8 mouse cellular contexts compared by ENCODE assay signal in genomic region chr4:74230994-74231393, GRCm38 (mm10). TPM values are rescaled to one million over a fixed set of nuclear protein-coding genes. Genes with fewer than 3 reads are reported as not detected.
DNase-seq lines count a peak whose midpoint lies in the region; ATAC-seq and TF ChIP-seq lines count a peak whose summit lies in the region.

No protein-coding gene starts in this region.

- TF ChIP-seq POLR2A in spleen, adult 2 months (IDR thresholded peaks at IDR 0.05; ENCODE audit: low read depth, low read length), result no peak

- no peak for DNase-seq in spleen, adult 2 months (ENCODE audit: low read depth in 1 of 2, low spot score in 2 of 2)
- no peak for DNase-seq in spleen, adult 18-20 months
- DNase-seq in adrenal gland, postnatal 36 days, result peak; percentile 23 to 26
- no peak for DNase-seq in kidney, postnatal 0 days (ENCODE audit: low spot score)
- no peak for DNase-seq in layer of hippocampus, adult 9-11 months
- DNase-seq in frontal cortex, postnatal 25 days (ENCODE audit: low spot score in 2 of 2), result no peak
- DNase-seq in heart, postnatal 14 days, result no peak

- intact Hi-C loops in heart, postnatal 14 days (cut with DNase I), result no loop called here

- H3K36me3 ChIP-seq in spleen, adult 2 months (ENCODE audit: control insufficient read depth, insufficient read depth, low read length), result no peaks in the 10 kb centered on the region
- H3K36me3 ChIP-seq in kidney, postnatal 0 days (ENCODE audit: insufficient read depth, low read length), result no peaks in the 10 kb centered on the region

- no peak overlapping the region for H3K27ac ChIP-seq in spleen, adult 2 months (ENCODE audit: insufficient read depth, low read length)
- no peak overlapping the region for H3K27ac ChIP-seq in kidney, postnatal 0 days

- no peaks in the 10 kb centered on the region for H3K9me3 ChIP-seq in kidney, postnatal 0 days (replicated peaks; ENCODE audit: low read length)

- H3K27me3 ChIP-seq in spleen, adult 2 months (ENCODE audit: control insufficient read depth, insufficient read depth, low read length), result no peaks in the 10 kb centered on the region
- H3K27me3 ChIP-seq in kidney, postnatal 0 days (ENCODE audit: insufficient read depth, low read length), result no peaks in the 10 kb centered on the region

- no peak overlapping the region for H3K4me2 ChIP-seq in kidney, postnatal 0 days (ENCODE audit: low read length)

- no peak overlapping the region for H3K4me3 ChIP-seq in spleen, adult 2 months (ENCODE audit: extremely low read depth, insufficient read depth, insufficient read length)
- no peak overlapping the region for H3K4me3 ChIP-seq in kidney, postnatal 0 days (replicated peaks; ENCODE audit: low read depth, low read length)

- ATAC-seq in kidney, postnatal 0 days (replicated peaks; ENCODE audit: low FRiP score, low read depth), result peak; percentile 33; the same call in 1 of the 2 replicates
- ATAC-seq in neutrophil, adult 5-6 weeks (ENCODE audit: extremely low read depth, insufficient number of reproducible peaks, low FRiP score, poor library complexity, severe bottlenecking), result peak; percentile 49; the same call in 1 of the 2 replicates

- no peak overlapping the region for H3K9ac ChIP-seq in kidney, postnatal 0 days (ENCODE audit: low read depth, low read length)

- TF ChIP-seq CTCF in spleen, adult 2 months (IDR thresholded peaks at IDR 0.05; ENCODE audit: extremely low read depth, insufficient read depth, insufficient read length, insufficient replicate concordance), result 0 out of 2 replicates have a peak, but pooled peaks have one; percentile 7
- peak; percentile 39; the same call in 1 of the 2 replicates for TF ChIP-seq CTCF in kidney, postnatal 0 days (IDR thresholded peaks at IDR 0.05; ENCODE audit: low read depth)

- no peaks in the 10 kb centered on the region for H3K4me1 ChIP-seq in spleen, adult 2 months (ENCODE audit: control insufficient read depth, insufficient read depth, insufficient read length)
- no peaks in the 10 kb centered on the region for H3K4me1 ChIP-seq in kidney, postnatal 0 days (replicated peaks; ENCODE audit: insufficient read depth, low read length)

- WGBS in spleen, adult 2 months, result 69% methylated on average over 4 of the region's 4 CpGs
- 79% methylated on average over 4 of the region's 4 CpGs for WGBS in kidney, postnatal 0 days

RNA-seq across cellular contexts. Expression of gene Kdm4c, which starts 11.3 kb away (rescaled TPM):
- polyA plus RNA-seq in spleen, adult 2 months (2012; rRNA removed), result 1.5 and 1.7 TPM in 2 replicates
- 10 to 100 TPM; 21.6 to 22.1 TPM for total RNA-seq in adrenal gland, postnatal 36 days (2021)
- 10.3 and 11.3 TPM in 2 replicates for polyA plus RNA-seq in kidney, postnatal 0 days (2015; fragmentation: Nextera tagmentation; extraction: Ambion mirVana)
- total RNA-seq in neutrophil, adult 5-6 weeks (2017), result 58.2 and 64.8 TPM in 2 replicates
- total RNA-seq in heart, postnatal 14 days (2021), result 10 to 100 TPM; 13.9 to 14.2 TPM

Comparison
In these comparisons a context has a peak if more than half of its experiments do, and no peak if none do; other contexts are left out.
1. DNase-seq: peak in adrenal gland, postnatal 36 days (2 of 2); none in spleen, adult 2 months (0 of 2), spleen, adult 18-20 months (0 of 2), kidney, postnatal 0 days (single experiment), layer of hippocampus, adult 9-11 months (single experiment), frontal cortex, postnatal 25 days (0 of 2) and heart, postnatal 14 days (0 of 2).